Mouse (Mus musculus): ENCODE measurements around the gene Gorasp2. TPM values are rescaled to one million over a fixed set of nuclear protein-coding genes. Genes with fewer than 3 reads are reported as not detected.

Gene Gorasp2
- polyA plus RNA-seq, 1 experiment from 2014 or later, result 175 TPM

- Histone ChIP-seq H3K4me3 (replicated peaks) (no peak overlapping the region), H3K27ac (no peak overlapping the region), H3K4me1 (peaks cover 14% of the 10 kb centered on the region), H3K9me3 (replicated peaks) (peaks cover 10% of the 10 kb centered on the region), H3K27me3 (no peaks in the 10 kb centered on the region), H3K36me3 (no peaks in the 10 kb centered on the region), H3K9ac (no peak overlapping the region), H3K4me2 (no peak overlapping the region)
- WGBS, result 90% methylated on average over 1 of the region's 1 CpGs
- no peak for ATAC-seq (replicated peaks; ENCODE audit: low FRiP score)
Measured at GRCm38 (mm10) chr2:70632412-70632811, 29.0 kb upstream of the Gorasp2 start.

GRCm38 (mm10) chr2:70634028-70634690 lies 27.2 kb upstream of the Gorasp2 start:
- Histone ChIP-seq H3K4me3 (replicated peaks) (no peak overlapping the region), H3K27ac (no peak overlapping the region), H3K9ac (no peak overlapping the region), H3K27me3 (no peaks in the 10 kb centered on the region), H3K4me2 (no peak overlapping the region), H3K9me3 (replicated peaks) (peaks cover 10% of the 10 kb centered on the region), H3K4me1 (peaks cover 11% of the 10 kb centered on the region), H3K36me3 (no peaks in the 10 kb centered on the region)
- ATAC-seq (replicated peaks; ENCODE audit: low FRiP score), result no peak
- 91% methylated on average over 5 of the region's 5 CpGs for WGBS

GRCm38 (mm10) chr2:70640968-70641367 lies 20.4 kb upstream of the Gorasp2 start:
- no peaks in the 10 kb centered on the region for H3K4me1 ChIP-seq
- no peak for ATAC-seq (replicated peaks; ENCODE audit: low FRiP score)

GRCm38 (mm10) chr2:70642971-70643565 lies 18.3 kb upstream of the Gorasp2 start:
- Histone ChIP-seq H3K4me2 (no peak overlapping the region), H3K4me1 (no peaks in the 10 kb centered on the region), H3K36me3 (no peaks in the 10 kb centered on the region), H3K27me3 (no peaks in the 10 kb centered on the region), H3K9ac (no peak overlapping the region), H3K4me3 (replicated peaks) (no peak overlapping the region), H3K9me3 (replicated peaks) (no peaks in the 10 kb centered on the region), H3K27ac (no peak overlapping the region)
- ATAC-seq (replicated peaks; ENCODE audit: low FRiP score), result no peak
- WGBS, result 44% methylated on average over 16 of the region's 16 CpGs

More at GRCm38 (mm10) chr2:70640968-70641367, 20.4 kb upstream of the Gorasp2 start:
- Histone ChIP-seq H3K4me3 (replicated peaks) (no peak overlapping the region), H3K9ac (no peak overlapping the region), H3K27me3 (no peaks in the 10 kb centered on the region), H3K4me2 (no peak overlapping the region), H3K36me3 (no peaks in the 10 kb centered on the region), H3K9me3 (replicated peaks) (peaks cover 4% of the 10 kb centered on the region), H3K27ac (no peak overlapping the region)

GRCm38 (mm10) chr2:70645266-70645780 lies 16.1 kb upstream of the Gorasp2 start:
- H3K27ac ChIP-seq, result no peak overlapping the region
- no peaks in the 10 kb centered on the region for H3K36me3 ChIP-seq
- H3K4me3 ChIP-seq (replicated peaks), result no peak overlapping the region
- no peaks in the 10 kb centered on the region for H3K27me3 ChIP-seq
- H3K9ac ChIP-seq, result no peak overlapping the region
- H3K4me1 ChIP-seq, result no peaks in the 10 kb centered on the region
- no peaks in the 10 kb centered on the region for H3K9me3 ChIP-seq (replicated peaks)
- ATAC-seq (replicated peaks; ENCODE audit: low FRiP score), result no peak
- WGBS, result 59% methylated on average over 6 of the region's 6 CpGs
- no peak overlapping the region for H3K4me2 ChIP-seq

GRCm38 (mm10) chr2:70647681-70648080 lies 13.7 kb upstream of the Gorasp2 start:
- H3K36me3 ChIP-seq, result no peaks in the 10 kb centered on the region
- no peak overlapping the region for H3K9ac ChIP-seq
- no peak overlapping the region for H3K4me3 ChIP-seq (replicated peaks)
- no peak for ATAC-seq (replicated peaks; ENCODE audit: low FRiP score)
- H3K27me3 ChIP-seq, result no peaks in the 10 kb centered on the region
- no peak overlapping the region for H3K4me2 ChIP-seq
- WGBS, result 38% methylated on average over 4 of the region's 4 CpGs
- no peaks in the 10 kb centered on the region for H3K9me3 ChIP-seq (replicated peaks)
- no peak overlapping the region for H3K27ac ChIP-seq
- no peaks in the 10 kb centered on the region for H3K4me1 ChIP-seq

- Histone ChIP-seq H3K4me1 (no peaks in the 10 kb centered on the region), H3K27me3 (no peaks in the 10 kb centered on the region), H3K36me3 (no peaks in the 10 kb centered on the region), H3K4me3 (replicated peaks) (no peak overlapping the region), H3K4me2 (no peak overlapping the region), H3K9ac (no peak overlapping the region), H3K9me3 (replicated peaks) (no peaks in the 10 kb centered on the region), H3K27ac (no peak overlapping the region)
- ATAC-seq (replicated peaks; ENCODE audit: low FRiP score), result no peak
- WGBS, result 78% methylated on average over 5 of the region's 5 CpGs
Measured at GRCm38 (mm10) chr2:70648271-70648670, 13.1 kb upstream of the Gorasp2 start.

- Histone ChIP-seq H3K9me3 (replicated peaks) (no peaks in the 10 kb centered on the region), H3K4me3 (replicated peaks) (no peak overlapping the region), H3K27me3 (no peaks in the 10 kb centered on the region), H3K27ac (no peak overlapping the region), H3K9ac (no peak overlapping the region), H3K36me3 (no peaks in the 10 kb centered on the region), H3K4me1 (no peaks in the 10 kb centered on the region), H3K4me2 (no peak overlapping the region)
- ATAC-seq (replicated peaks; ENCODE audit: low FRiP score), result no peak
- 94% methylated on average over 4 of the region's 4 CpGs for WGBS
Measured at GRCm38 (mm10) chr2:70649471-70649870, 11.9 kb upstream of the Gorasp2 start.

- no peak for ATAC-seq (replicated peaks; ENCODE audit: low FRiP score)
- Histone ChIP-seq H3K27me3 (no peaks in the 10 kb centered on the region), H3K27ac (no peak overlapping the region), H3K36me3 (no peaks in the 10 kb centered on the region), H3K4me1 (no peaks in the 10 kb centered on the region), H3K4me2 (no peak overlapping the region), H3K4me3 (replicated peaks) (no peak overlapping the region), H3K9me3 (replicated peaks) (no peaks in the 10 kb centered on the region), H3K9ac (no peak overlapping the region)
- WGBS, result 61% methylated on average over 6 of the region's 6 CpGs
Measured at GRCm38 (mm10) chr2:70651820-70652219, 9.6 kb upstream of the Gorasp2 start.

- Histone ChIP-seq H3K9me3 (replicated peaks) (no peaks in the 10 kb centered on the region), H3K4me1 (0 out of 2 replicates have a peak, but pooled peaks cover 4% of the 10 kb centered on the region), H3K4me3 (replicated peaks) (no peak overlapping the region), H3K9ac (no peak overlapping the region), H3K4me2 (no peak overlapping the region), H3K36me3 (no peaks in the 10 kb centered on the region), H3K27me3 (no peaks in the 10 kb centered on the region), H3K27ac (no peak overlapping the region)
- no peak for ATAC-seq (replicated peaks; ENCODE audit: low FRiP score)
- 66% methylated on average over 7 of the region's 7 CpGs for WGBS
Measured at GRCm38 (mm10) chr2:70657083-70657482, 4.3 kb upstream of the Gorasp2 start.

- Histone ChIP-seq H3K4me1 (peaks cover 20% of the 10 kb centered on the region), H3K36me3 (peaks cover 21% of the 10 kb centered on the region), H3K9ac (peak within 1 kb of the TSS; percentile 91), H3K27ac (peak within 1 kb of the TSS; percentile 92), H3K9me3 (replicated peaks) (no peaks in the 10 kb centered on the region), H3K4me3 (replicated peaks) (peak within 1 kb of the TSS; percentile 88), H3K4me2 (peak within 1 kb of the TSS; percentile 79), H3K27me3 (no peaks in the 10 kb centered on the region)
- WGBS, result under 1% methylated on average over 54 of the region's 54 CpGs
- peak; percentile 85 for ATAC-seq (replicated peaks; ENCODE audit: low FRiP score)
Measured at GRCm38 (mm10) chr2:70661715-70662495, 529 bp downstream of the Gorasp2 start, which contains the start of gene Gm26558. Gm26558 (minus strand) TSS chr2:70662108.

GRCm38 (mm10) chr2:70663764-70664163 lies 2.4 kb downstream of the Gorasp2 start:
- H3K4me3 ChIP-seq (replicated peaks), result no peak overlapping the region
- H3K4me1 ChIP-seq, result peaks cover 23% of the 10 kb centered on the region
- peaks cover 21% of the 10 kb centered on the region for H3K36me3 ChIP-seq
- no peak overlapping the region for H3K9ac ChIP-seq
- no peaks in the 10 kb centered on the region for H3K9me3 ChIP-seq (replicated peaks)
- H3K4me2 ChIP-seq, result no peak overlapping the region
- WGBS, result 81% methylated on average over 5 of the region's 5 CpGs
- no peak overlapping the region for H3K27ac ChIP-seq
- no peak for ATAC-seq (replicated peaks; ENCODE audit: low FRiP score)
- H3K27me3 ChIP-seq, result no peaks in the 10 kb centered on the region
